Mouse (Mus musculus): Measurements from ENCODE around the gene Klc2.
"Not testable (repeated sequence)": the region's sequence is repeated elsewhere in the genome, so short reads cannot be mapped to it uniquely, and the experiment has no call there.

The Klc2 gene

DNA sequence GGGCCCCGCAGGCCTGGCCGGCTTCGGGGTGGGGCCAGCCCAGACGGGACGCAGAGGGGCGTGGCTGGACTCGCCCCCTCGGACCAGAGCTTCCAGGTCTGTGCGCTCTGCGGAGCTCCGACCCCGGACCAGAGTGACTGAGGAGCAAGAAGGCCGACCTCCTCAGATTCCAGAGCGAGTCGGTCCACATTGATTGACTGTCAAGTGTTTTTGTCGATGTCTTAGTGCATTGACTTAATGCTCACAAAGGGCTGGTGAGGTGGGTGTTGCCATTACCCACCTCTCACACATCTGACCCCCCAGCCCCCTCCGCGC lies at the start of gene Klc2:
Gene Klc2 (minus strand): TSS at position 177 of the 315 bp plus-strand sequence.
- no peak for DNase-seq

DNA sequence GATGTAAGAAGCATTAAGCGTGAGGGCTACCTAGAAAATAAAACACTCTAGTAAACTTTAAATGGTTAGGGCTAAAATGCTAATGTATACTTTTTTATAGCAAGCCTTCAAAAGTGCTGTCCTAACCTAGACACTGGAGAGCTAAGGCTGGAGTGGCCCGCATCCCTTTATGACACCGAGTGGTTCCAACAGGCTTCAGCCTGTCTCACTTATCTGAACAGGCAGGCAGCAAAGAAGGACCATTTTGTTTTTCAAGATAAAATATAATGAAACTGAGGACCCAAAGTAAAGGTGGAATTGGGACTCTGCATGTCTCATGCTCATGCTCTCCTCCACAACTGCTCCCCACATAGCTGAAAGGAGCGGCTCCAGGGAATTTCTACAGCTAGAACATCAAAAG lies 49.1 kb upstream of the Klc2 start:
- DNase-seq: no peak

- peak in 1 of 2 experiments; percentile 27 for DNase-seq
These were observed 46.0 kb upstream of the Klc2 start for GRCm38 (mm10) chr19:5164380-5164779.

DNA sequence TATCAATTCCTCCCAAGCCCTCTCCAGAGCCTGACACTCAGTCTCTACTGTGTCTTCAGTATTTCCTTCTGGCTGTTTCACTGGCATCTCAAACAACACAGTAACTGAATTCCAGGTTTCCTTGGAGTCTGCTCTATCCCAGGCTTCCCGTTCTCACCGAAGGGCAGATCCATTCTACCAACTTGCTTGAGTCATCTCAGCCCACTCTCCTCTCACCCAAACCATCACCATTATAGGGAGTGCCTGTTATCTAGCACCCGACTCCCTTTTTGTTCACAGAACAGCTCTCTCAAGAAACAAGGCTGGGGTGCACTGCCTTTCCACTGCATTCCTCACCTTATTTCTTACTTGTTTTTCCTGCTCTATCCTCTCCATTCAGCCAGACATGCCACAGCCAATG lies 43.6 kb upstream of the Klc2 start:
- DNase-seq: no peak

DNA sequence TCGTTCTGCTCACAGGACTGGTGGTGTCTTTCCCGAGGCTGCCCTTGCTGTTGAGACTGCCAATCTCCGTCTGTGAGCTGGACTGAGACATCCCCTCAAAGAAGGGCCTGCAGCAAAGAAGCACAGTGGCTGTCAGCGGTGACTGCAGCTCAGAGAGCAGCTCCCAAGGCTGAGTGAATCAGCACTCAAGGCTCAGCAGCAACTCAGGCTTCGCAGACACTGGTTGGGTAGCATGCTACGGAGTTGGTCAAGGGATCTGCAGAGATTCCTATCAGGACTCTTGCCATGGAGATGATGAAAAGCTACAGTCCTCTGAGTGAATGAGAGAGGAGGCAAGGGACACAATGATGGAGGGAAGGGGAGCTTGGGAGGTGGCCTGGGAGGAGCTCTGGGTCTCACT lies 33.9 kb upstream of the Klc2 start:
- no peak for DNase-seq

GRCm38 (mm10) chr19:5151741-5152140 lies 33.4 kb upstream of the Klc2 start:
- no peak for DNase-seq

GRCm38 (mm10) chr19:5151331-5151730 lies 33.0 kb upstream of the Klc2 start:
- peak; percentile 41 for DNase-seq

DNA sequence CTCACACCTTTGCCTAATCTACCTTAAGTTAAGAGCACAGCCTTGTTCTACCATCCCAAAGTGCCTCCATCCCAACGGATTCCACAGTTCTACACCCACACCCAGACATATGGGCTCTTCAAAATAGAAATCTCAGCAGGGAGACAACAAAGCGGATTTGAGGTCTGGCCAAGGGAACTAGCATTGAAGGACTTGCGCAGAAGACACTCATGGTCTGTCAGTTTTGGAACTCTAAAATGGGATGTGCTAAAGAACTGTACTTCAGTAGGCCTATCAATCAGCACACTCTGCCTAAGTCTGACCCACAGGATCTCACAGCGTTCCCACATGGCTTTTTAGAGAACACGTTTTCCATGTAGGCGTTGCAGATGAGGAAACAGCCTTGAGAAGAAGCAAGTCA lies 32.0 kb upstream of the Klc2 start:
- DNase-seq: no peak

DNA sequence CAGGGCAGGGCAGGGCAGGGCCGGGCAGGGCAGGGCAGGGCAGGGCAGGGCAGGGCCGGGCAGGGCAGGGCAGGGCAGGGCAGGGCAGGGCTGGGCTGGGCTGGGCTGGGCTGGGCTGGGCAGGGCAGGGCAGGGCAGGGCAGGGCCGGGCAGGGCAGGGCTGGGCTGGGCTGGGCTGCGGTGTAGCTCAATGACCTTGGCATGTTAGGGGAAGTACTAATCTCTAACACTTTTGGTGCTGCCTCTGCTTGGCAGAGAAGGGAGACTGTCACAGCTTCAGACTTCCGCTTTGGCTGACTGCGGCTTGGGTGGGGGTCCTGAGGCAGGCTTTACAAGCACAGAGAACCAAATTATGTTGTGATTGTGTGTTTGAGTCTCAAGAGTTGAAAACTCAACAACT lies 30.7 kb upstream of the Klc2 start:
- DNase-seq: not testable (repeated sequence)

DNA sequence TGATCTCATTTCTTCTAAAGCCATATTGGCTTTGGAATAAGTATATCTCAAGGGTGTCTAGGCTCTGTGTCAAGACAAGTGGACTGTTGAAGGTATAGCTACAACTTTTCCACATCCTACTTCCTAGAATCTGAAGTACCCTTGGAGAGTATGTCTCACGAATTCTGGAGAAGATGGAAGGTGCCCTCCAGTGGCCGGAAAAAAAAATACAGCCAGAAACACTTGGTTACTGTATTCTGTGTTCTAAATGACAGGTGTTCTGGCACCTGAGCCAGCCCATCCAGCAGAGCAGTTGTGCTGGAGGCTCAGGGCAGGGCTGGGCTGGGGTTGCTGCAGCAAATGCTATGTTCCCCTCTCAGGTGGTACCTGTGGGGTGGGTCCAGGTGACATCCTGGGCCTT lies 21.3 kb upstream of the Klc2 start:
- peak; percentile 42 to 49 for DNase-seq

- no peak for DNase-seq
These were observed 12.9 kb upstream of the Klc2 start for GRCm38 (mm10) chr19:5131237-5131636.

GRCm38 (mm10) chr19:5129770-5130169 lies 11.4 kb upstream of the Klc2 start:
- DNase-seq: no peak

DNA sequence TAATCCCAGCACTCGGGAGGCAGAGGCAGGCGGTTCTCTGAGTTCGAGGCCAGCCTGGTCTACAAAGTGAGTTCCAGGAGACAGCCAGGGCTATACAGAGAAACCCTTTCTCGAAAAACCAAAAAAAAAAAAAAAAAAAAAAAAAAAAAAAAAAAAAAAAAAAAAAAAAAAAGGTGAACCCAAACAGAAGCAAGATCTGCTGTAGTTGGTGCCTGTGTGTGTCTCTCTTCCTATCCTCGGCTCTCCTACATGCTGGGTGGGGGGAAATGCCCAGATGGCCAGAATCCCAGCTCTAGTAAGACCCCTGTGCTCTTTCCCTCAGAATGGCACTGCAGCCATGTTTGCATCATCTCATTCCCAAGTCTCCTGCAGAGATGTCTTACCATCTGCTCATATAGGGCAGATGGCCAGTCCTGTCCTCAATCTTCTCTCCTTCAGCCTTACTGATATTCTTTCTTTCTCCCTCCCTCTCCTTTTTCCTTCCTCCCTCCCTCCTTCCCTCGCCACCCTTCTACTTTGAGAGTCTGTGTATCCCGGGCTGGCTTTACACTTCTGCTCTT lies 5.8 kb upstream of the Klc2 start:
- DNase-seq: no peak

DNA sequence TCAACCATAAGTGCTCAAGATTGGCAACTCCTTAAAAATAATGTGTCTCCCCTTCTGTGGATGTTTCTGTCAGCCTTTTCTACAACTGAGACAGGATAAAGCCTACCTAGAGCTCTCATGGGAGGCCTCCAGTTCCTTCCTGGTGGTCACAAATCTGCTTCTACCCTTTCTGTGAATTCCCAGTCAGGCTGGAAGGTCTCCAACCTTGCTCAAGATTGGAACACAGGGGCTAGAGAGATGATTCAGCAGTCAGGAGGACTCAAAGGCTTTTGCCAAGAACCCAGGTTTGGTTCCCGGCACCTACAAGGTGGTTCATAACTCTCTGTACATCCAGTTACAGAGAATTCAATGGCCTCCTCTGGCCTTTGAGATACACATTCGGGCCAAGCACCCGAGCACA lies 4.9 kb upstream of the Klc2 start:
- DNase-seq: no peak

DNA sequence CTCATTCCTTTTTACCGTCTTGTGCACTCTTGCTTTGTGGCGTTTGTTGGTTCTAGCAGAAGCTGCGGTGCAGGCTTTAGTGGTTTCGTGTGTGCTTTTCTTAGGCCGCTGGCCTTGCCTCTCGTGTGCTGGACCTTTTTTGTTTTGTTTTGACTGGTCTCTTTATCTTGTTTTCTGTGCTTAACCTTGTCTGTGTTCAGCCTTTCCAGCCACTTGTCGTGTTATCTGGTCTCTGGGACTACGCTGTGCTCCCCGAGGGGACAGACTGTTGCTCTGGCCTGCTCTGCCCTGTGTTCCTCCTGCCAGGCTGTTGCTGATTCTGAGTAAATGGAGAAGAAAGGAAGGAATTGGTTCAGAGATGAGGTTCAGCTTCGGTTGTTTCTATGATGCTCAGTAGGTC lies 4.1 kb upstream of the Klc2 start:
- no peak for DNase-seq

- DNase-seq: peak; percentile 78 to 80
These were observed 621 bp downstream of the Klc2 start for GRCm38 (mm10) chr19:5117494-5118383.

DNA sequence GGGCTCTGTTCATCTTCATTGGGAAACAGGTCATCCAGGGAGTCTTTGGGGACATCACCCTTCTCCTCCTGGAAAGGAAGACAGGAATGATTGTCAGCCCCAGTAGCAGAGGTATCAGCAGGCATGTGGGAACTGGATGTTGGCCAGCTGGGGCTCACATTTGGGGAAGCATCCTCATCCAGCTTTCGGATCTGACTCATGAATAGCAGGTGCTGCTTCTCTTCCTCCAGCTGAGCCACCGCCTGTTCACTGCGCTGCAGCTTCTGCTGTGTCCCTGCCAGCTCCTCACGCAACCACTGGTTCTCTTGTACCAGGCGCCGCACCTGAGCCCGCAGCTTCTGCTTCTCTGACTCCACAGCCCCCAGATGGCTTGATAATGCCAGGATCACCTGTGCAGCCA lies 4.6 kb downstream of the Klc2 start:
- DNase-seq: no peak

DNA sequence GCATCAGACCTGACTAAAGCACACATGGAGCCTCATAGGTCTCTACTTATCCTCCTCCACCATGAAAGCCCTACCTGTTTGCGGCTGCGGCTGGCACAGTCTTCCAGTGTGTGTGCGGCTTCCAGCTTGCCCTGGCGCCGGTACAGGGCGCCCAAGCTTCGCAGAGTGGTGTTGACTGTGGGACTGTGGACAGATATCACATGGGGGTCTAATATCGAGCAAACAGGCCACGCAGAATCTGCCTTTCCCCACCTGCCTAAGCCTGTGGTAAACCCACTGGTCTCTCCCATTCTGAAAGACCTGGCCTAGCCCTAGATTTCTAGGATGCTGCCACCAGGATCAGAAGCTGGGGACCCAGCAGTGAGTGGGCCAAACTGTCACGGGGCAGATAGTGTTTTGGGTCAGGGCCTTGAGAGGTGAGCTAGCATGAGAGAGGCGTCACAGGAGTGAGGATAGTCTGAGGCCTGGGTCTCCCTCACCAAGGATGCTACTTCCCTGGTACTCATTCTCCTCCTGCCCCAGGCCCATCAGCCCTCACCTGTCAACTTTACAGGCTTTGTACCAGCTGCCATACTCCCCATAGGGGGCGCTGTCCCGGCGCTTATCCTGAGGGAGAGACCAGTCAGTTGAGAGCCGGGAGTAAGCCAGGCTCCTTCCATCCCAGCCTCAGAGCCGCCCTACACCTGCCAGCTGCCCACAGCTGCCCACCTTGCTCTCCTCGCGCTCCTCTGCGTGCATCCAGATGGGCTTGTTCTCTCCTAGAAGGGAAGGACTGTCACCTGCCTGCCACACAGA lies 8.5 kb downstream of the Klc2 start:
- DNase-seq: peak in 1 of 2 experiments; percentile 34

DNA sequence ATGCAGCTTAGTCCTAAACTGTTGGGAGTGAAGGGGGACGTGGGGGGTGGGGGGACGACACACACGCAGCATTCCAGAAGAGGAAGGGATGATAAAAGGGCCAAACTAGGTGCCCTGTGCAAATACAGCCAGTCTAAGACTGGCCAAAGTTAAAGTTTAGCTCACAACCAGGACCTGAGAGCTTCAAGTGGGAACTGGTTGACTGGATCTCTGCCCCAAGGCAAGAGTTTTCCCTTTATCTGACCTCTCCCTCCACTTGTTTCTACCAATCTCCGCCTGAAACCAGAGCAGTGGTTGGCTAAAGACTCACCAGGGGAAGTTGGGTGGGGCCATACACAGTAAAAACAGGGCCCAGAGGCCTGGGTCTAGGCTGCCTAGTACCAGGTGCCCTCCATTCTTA lies 9.7 kb downstream of the Klc2 start:
- DNase-seq: no peak

DNA sequence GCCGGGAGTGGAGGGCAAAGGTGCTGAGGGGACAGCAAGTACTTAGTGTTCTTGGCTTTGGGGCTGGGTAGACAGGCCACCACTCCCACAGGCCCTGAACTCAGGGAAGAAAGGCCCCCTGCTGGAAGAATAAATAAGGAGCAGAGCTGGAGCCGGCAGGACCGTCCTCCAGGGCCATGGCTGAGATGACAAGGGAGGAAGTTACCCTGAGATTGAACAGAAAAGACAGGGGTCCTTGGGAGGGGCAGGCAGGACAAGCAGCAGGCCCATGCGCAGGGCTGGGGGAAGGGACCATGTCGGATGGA lies 10.1 kb downstream of the Klc2 start:
- peak in 1 of 2 experiments; percentile 25 for DNase-seq

- peak in 1 of 2 experiments; percentile 23 for DNase-seq
These were observed 10.6 kb downstream of the Klc2 start for GRCm38 (mm10) chr19:5107556-5108270.

GRCm38 (mm10) chr19:5106731-5107191 lies 11.6 kb downstream of the Klc2 start, which contains the start of gene Rab1b:
Gene Rab1b (minus strand): TSS chr19:5107072.
- peak; percentile 98 for DNase-seq

- DNase-seq: no peak
These were observed 12.3 kb downstream of the Klc2 start for GRCm38 (mm10) chr19:5106074-5106473.

All from thymus, postnatal 36 days (tissue).